Mouse (Mus musculus) kidney, adult 18-20 months (tissue): ENCODE data around the gene Ino80b.
"Not testable (repeated sequence)": the region's sequence is repeated elsewhere in the genome, so short reads cannot be mapped to it uniquely, and the experiment has no call there.

Experiments
- DNase-seq: peaks from one replicate; pipeline ENCODE4 v3.0.0; 2021

Ino80b gene

DNA sequence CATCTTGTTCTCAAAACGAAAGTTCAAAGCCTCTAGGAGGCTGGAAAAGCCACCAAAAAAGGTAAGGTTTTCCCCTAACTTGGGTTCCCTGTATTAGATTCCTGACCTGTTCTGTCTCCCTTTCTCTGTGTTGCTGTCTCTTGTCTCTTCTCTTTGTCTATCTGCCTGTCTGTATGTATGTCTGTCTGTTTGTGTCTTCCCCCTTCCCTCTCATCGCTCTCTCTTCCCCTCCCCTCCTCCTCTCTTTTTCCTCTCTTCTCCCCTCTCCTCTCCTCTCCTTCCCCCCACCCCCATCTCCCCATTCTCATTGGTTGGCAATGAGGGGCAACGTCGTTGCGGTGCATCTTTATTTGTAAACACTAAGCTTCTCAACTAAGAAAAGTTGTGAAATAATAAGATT lies at the start of gene Ino80b:
Gene Ino80b, minus strand, starts transcription at position 101 of the 400 bp plus-strand sequence.
- no peak for DNase-seq

DNA sequence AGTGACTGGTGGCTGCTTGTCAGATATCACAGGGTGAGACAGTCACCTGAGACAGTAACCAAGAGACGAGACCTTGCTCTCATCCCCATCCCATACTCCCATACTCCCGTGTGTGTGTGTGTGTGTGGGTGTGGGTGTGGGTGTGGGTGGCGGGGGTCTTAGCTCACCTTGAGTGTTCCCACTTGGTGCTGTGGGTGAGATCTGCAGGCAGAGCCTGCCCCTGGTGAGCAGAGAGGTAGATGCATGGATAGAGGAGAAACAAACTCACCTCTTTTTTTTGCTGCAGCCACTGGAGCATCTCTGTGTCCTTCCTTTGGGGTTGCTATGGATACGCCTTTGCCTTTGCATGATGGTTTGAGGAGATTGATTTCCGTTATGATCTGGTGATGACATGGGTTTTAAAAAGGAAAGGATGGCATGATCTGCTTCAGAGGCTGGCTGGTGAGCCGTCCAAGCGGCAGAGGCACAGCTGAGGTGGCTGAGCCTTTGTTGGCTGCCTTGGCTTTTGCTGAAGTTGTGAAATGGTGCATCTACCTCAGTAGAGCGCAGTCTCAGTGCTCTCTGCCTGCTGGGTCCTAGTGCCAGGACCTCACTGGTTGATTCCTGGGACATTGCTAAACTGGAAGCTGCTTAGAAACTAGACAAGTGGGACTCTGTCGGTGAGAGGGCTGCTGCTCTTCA lies 47.1 kb upstream of the Ino80b start:
- no peak for DNase-seq

DNA sequence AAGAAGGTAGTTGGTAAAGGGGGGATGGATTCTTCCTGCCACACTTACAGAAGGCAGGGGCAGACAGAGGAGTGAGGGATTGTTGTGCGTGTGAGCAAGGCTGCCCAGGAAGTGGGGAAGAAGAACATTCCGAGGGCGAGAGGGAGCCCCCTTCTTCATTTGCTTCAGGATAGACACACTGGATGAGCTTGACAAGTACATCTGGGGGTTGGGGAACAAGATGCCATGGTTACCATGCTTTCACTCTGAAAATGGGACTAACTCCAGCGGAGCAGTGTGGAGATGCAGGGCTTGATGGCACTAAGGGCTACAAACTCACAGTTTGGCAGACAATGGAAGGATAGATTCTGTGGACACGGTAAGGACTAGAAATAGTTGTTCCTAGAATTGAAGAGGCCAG lies 45.8 kb upstream of the Ino80b start:
- no peak for DNase-seq

DNA sequence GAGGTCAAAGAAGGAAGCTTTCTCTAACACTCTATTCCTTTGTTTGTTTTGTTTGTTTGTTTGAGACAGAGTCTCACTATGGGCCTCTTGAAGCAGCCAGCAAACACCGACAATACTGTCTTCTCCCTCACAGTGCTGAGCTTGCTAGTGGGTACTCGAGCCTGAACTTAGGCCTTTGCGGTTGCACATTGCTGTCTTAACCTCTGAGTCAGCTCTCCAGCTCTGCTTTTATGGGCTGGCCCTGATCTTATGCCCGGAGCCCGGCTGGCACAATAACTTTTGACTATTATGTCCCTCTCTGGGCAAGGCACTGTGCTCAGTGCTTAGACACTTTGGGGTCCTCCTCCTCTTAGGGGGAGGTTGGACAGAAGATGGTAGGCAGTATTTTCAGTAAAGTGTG lies 44.6 kb upstream of the Ino80b start:
- peak; percentile 21 for DNase-seq

DNA sequence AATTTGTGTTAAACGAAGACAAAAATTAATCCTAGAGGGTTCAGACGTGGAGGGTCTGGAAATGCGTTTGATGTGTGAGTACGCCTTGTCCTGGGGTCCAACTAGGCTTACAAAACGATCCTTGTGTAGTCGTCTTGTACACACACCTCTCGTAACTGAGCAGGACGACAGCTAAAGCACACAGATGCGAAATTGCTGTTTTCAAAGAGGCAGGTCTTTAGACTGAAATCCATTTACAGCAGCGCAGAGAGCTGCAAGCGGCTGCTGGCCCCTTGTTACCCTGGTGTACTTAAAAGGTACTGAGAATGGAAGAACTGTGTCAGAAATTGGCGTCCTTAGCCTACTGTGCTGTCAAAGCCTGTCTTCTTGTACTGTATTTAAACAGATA lies 41.0 kb upstream of the Ino80b start:
- DNase-seq: no peak

DNA sequence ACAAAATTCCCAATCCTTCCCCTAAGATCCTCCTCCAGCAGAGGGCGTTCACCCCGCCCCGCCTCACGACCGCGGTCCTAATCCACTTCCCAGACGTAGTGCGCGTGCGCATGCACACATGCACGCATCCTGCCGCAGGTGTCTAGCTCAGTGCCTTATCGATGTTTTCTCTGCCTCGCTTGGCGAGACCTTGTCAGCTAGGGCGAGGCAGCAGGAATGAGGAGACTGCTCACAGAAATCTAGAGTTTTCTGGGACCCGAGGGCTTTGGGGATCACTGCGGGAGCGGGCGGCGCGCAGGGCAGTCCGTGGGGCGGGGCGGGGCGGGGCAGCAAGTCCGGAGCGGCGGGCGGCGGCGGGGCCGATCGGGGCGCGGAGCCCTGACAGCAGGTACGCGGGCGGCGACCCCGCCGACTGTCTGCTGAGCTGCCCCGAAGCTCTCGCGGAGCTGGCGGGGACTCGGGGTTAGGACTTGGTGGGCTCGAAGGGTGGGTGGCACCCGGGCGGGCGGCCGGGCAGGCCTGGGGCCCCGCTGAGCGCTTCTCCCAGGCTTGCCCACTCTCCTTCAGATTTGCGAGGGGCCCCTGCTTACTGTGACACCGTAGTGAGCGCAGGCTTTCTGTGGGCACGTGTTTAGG lies 40.5 kb upstream of the Ino80b start, which contains the start of gene Dctn1:
Gene Dctn1, plus strand, starts transcription at position 314 of the 636 bp plus-strand sequence.
- peak; percentile 96 for DNase-seq

DNA sequence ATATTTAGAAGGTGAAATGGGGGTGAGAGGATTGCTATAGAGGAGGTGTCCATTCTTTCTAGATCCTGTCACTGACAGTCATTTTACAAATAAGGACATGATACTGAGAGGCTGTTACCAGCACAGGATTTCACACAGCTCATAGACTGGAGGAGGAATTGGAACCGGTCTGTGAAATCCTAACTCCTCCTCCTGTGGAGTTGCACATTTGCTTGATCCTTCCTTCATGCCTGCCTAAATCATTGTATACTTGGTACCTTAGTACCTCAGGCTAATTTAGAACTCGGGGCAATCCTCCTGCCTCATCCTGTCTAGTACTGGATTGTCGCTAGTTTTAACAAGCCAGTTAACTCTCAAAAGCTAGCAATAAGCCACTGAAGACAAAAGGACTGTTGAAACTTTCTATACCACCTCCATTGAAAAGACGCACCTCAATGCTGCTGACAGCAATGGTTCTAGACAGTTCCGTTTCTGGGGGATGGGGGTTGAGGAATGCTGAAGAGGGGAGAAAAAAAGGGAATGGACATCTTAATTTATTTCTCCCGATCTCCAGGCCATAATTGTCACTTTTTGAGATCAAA lies 39.9 kb upstream of the Ino80b start:
- no peak for DNase-seq

DNA sequence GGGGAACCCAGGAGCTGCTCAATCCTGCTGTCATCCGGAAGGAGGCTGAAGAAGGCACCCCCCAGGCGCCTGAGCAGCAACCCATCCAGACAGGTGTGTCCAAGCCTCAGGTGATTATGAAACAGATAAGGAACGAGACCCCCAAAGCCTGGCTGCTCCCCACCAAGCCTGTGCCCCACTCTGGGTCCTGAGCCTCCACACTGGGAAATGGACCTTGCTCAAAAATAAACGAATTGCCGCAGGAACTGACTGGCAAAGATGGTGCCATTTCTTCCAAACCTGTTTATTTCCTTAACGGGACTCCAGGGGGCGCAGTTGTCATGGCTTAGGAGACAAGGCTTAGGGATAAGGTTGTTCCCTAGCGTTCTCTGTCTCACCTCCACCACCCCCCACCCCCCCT lies 37.5 kb upstream of the Ino80b start:
- peak; percentile 84 for DNase-seq

DNA sequence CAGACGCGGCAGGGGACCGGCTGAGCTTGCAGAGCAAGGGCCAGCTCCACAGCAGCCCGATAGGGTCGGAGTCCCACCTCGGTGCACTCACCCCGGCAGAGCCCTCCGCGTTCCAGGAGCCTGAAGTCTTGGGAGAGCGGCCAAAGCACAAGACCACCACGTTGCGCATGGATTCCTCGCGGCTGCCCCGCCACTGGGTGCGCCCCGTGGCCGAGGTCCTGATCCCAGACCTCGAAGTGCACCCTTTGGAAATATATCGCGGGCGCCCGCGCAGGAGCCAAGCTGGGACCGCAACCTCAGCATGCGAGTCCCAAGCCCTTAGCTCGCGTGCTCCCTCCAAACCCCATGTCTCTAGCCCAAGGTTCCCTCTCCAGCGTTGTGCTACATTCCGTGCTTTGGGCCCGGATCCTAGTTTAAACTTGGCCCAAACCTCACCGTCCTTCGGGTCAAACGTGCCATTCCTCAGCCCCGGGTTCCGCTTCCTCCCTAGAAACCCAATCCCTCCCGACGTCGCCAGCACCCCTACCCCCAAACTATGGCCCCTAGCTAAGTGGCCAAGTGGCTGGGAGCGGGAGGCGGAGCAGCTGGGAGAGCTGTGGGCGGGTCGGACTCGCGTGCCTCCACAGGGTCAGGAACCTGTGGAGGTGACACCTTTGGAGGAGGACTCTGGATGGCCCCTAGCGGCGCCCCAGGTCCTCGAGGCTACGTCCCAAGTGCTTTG lies 36.9 kb upstream of the Ino80b start:
- DNase-seq: peak; percentile 82

DNA sequence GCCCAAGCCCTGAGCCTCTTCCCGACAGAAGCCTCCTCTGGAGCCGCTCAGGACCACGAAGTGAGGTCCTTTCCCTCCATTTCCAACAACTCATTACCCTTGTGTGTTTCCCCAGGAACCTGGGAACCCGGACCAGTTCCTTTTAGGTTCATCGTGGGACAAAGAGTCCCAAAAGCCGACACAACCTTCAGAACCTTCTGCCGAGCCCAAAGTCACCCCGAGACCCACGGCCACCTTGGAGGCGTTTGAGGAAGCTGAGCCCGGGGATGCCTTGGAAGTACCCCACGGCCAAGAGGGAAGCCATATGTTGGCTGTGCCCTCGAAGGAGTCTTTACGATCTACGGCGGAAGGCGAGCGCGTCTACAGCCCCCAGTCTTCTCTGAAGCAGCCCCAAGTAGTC lies 36.2 kb upstream of the Ino80b start:
- DNase-seq: no peak

DNA sequence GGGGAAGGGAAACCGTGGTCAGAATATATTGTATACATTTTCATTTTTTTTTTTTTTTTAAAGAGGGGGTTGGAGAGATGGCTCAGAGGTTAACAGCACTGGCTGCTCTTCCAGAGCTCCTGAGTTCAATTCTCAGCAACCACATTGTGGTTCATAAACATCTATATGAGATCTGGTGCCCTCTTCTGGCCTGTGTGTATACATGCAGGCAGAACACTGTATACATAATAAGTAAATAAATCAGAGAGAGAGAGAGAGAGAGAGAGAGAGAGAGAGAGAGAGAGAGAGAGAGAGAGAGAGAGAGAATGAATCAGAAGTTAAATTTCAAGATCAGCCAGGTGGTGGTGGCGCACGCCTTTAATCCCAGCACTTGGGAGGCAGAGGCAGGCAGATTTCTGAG lies 34.2 kb upstream of the Ino80b start:
- DNase-seq: not testable (repeated sequence)

DNA sequence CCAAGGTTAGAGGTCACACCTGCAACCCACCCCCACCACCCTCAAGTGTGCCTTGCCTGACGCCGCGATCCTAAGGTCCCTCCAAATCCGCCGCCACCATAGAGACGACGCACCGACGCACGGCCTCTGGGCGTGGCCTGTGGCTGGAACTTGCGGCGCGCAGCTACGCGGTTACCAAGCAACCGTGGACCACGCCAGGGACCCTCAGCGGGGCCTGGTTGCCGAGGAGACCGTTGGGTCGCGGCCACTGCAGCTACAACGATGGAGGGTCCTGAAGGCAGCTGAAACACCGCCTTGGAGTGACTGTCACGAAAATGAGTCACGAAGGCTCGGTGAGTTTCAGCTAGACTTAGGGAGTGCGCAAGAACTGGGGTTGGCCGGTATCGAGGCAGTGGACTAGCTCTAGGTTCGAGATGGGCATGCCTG lies 31.0 kb upstream of the Ino80b start, which contains the start of the genes Wdr54 and 1700003E16Rik:
Gene Wdr54, minus strand, starts transcription at position 139 of the 426 bp plus-strand sequence.
Gene 1700003E16Rik, plus strand, starts transcription at position 146 of the 426 bp plus-strand sequence.
- DNase-seq: peak; percentile 68

DNA sequence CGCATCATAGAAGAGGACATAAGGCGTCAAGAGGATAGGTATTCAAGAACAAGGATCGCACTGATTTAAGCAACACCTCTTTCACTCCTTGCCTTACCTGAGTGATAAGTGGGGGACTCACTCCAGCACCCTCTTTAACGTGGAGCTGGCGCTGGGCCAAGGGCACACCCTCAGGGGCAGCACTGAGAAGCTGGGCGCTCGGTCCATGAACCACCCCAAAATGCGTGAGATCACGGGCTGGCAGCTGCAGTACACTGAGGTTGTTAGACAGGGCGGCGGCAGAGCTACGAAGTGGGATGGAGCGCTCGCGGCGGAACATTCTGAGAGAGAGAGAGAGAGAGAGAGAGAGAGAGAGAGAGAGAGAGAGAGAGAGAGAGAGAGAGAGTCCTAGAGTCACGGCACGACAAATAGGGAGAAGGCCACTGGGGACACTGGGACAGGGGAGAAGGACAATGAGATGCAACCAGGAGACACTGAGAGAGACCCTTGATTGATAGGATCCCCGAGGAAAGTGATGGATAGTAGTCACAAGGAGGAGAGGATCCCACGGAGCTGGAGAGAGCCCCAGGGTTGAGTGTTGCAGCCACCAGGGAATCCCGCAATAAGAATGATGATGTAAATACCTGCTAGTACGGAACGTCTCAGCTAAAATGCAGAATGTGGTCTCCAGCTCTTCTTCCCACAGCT lies 30.5 kb upstream of the Ino80b start:
- peak; percentile 15 for DNase-seq

DNA sequence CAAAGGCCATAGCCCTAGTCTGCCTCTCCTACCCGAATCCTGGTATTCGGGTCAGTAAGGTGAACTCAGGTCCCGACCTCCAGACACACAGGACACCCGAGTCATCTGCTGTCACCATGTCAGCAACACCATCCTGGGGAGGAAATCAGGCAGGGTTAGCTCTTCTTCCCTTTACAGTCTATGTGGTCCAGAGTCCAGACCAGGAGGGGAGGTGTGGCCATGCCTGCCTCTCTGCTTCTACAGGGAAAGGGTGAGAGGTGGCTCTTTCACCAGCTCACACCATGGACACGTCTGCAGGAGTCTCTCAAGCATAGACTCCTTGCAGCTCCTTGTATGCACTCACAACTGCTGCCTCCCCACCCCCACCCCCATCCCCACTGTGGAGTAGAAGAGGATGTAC lies 28.3 kb upstream of the Ino80b start:
- no peak for DNase-seq

DNA sequence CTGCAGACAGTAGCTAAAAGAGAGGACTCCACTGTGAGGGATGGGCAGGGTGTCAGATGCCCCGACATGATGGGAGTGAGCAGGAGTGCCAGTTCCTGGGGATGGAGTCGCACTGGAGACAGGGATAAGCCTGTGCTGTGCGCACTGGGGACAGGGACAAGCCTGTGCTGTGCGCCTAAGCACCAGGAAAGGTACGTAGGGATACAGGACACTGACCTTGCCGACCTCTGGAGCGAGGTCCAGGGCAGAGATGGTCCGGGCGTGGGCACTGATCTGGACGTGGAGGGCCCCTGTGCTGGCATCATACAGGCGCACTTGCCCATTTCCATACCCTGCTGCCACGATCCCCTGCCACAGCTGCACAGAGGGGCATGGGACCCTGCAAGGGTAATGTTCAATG lies 27.8 kb upstream of the Ino80b start:
- no peak for DNase-seq

DNA sequence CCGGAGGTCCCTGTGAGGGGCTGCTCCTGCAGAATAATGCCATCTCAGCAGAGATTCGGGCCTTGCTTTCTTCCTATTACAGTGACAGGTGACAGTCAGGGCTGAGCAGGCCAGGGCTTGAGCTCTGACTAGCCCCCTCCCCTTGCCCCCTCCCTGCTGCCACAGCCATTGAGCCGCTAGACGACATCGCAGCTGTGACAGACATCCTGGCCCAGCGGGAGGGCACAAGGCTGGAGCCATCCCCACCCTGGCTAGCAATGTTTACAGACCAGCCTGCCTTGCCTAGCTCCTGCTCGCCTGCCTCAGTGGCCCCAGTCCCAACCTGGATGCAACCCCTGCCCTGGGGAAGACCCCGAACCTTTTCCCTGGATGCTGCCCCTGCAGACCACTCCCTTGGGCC lies 26.5 kb upstream of the Ino80b start:
- DNase-seq: no peak

DNA sequence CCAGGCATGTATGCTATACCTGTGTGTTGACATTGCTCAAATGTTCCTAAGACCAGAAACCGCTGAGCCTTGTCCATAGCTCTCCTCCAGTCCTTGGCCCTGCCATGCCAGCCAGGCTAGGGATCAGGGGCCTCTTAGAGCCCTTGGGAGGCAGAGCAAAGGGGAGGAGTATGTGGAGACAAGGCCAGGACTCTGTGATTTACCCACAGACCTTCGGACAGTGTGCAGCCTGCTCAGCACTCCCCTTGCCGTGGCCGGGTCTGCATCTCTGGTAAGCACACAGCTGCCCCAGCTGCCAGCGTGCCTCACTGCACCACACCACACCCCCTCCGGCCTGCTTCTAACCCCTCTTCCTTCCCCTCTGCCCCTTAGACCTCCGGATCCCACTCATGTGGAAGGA lies 22.0 kb upstream of the Ino80b start:
- no peak for DNase-seq

DNA sequence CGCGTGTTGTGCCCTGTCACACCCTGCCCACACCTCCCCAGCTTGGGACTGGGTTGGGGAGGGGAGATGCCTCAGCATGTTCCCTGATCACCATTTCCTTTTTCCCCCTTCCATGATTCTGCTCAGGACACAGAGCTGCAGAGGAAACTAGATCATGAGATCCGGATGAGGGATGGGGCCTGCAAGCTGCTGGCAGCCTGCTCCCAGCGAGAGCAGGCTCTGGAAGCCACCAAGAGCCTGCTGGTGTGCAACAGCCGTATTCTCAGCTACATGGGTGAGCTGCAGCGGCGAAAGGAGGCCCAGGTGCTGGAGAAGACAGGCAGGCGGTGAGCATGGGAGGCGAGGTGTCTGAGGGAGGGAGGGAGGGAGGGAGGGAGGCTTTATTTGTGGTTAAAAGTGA lies 20.6 kb upstream of the Ino80b start:
- DNase-seq: no peak

DNA sequence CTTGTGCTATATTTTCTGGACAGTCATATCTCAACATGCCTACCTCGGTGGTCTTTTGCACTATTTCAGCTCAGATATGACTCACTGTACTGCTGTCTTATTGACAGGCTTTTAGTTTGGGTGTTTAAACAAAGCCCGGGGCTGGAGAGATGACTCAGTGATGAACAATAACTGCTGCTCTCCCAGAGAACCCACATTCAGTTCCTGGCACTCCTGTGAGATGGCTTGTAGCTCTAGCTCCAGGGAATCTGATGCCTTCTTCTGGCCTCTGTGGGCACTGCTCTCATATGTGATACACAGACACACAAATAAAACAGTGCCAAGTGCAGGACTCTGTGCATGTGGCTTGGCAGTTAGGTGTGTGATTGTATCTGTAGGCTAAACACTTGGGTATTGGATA lies 20.0 kb upstream of the Ino80b start:
- no peak for DNase-seq

DNA sequence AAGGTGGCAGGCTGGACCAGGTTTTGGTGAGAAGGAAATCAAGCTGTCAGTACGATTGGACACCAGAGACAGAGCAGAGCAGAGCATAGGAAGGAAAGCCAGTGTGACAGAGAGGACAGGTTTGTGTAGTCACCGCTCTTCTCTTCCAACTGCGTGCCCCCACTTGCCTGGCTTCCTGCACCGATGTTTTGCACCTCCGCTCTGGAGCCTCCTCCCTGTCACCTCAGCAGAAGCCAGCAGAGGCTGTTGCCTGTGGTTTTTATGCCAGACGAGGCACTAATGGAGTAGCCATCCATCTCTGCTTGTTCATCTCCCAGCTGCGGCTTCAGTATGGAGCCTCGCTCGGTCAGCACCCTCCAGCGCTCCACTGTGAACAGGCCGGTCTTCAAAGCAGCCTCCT lies 17.7 kb upstream of the Ino80b start:
- no peak for DNase-seq

DNA sequence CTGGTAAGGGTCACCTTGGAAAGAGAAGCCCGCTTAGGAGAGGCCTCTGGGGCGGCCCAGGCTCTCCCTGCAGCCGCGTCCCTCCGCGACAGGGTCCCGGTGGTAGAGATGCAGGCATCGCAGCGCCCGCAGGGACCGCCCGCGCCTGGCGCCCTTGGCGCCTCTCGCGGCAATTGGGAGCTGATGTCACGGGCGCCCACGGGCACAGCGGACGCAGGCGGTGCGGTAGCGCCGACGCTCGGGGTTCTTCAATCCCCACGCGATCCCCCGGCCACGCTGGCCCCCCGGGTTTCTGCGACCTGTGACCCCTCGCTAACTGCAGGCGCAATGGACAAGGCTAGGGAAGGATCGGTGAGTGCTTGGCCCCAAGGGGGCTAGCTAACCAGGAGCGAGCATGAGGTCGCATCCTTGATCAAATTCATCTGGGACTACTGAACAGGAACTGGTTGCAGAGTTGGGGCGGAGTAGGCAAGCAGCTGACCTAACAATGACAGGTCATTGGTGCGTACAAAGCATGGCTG lies 17.0 kb upstream of the Ino80b start:
- no peak for DNase-seq

DNA sequence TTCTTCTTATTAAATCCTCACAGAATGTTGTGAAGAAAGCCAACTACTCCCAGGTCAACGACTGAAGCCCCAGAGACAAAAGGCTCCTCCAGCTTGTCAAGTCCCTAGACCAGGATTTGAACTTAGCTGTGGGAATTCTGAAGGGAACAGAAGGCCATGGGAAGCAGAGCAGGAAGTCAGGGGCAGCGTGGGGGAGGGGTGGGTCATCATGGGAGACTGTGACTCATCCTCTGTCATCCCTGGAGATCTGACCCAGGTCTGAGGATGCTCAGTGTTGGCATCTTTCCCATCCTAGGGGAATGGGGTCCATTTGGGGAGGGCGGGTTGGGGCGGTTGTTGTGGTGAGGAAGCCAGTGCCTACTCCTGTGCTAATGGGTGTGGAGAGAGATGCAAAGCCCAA lies 16.4 kb upstream of the Ino80b start:
- no peak for DNase-seq

DNA sequence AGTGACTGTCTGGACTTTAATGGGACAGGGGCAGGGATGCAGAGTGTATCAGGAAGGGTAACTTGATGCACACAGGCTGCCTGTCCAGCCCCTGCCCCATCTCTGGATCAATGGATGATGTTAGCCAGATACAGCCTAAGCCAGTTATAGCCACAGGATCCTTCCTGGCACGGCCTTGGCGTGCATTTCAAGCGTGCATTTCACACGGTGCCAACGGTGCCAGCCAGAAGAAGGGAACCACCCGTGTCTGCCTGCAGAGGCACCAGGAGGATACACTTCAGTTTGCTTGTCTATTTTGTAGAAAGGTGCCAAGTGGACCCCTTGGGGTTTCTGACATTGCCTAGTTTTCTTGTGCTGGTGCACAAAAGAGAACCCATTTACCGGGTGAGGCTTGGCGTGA lies 14.8 kb upstream of the Ino80b start:
- no peak for DNase-seq
